Mouse (Mus musculus): Measurements from ENCODE around the gene Znhit1. TPM values are rescaled to one million over a fixed set of nuclear protein-coding genes. Genes with fewer than 3 reads are reported as not detected.

Znhit1 gene
- polyA plus RNA-seq, 2 experiments from 2014 or later = 56.5 to 66.5 TPM

- no peak for ATAC-seq
Observed at GRCm38 (mm10) chr5:136984828-136985227, 3.0 kb downstream of the Znhit1 start.

GRCm38 (mm10) chr5:136982338-136982930, 5.4 kb downstream of the Znhit1 start:
- no peak for ATAC-seq

GRCm38 (mm10) chr5:136980974-136981373, 6.8 kb downstream of the Znhit1 start:
- ATAC-seq = no peak

GRCm38 (mm10) chr5:136979762-136980161, 8.1 kb downstream of the Znhit1 start:
- ATAC-seq = no peak

- ATAC-seq = no peak
Observed at GRCm38 (mm10) chr5:136977769-136978168, 10.1 kb downstream of the Znhit1 start.

GRCm38 (mm10) chr5:136973670-136974069, 14.2 kb downstream of the Znhit1 start:
- no peak for ATAC-seq

- peak; percentile 66 for ATAC-seq
Observed at GRCm38 (mm10) chr5:136970703-136971102, 17.1 kb downstream of the Znhit1 start.

GRCm38 (mm10) chr5:136967592-136967991, 20.2 kb downstream of the Znhit1 start:
- no peak for ATAC-seq

GRCm38 (mm10) chr5:136966861-136967455, 20.9 kb downstream of the Znhit1 start:
- ATAC-seq = no peak

- no peak for ATAC-seq
Observed at GRCm38 (mm10) chr5:136966331-136966730, 21.5 kb downstream of the Znhit1 start, which contains the start of gene Cldn15. Cldn15 (plus strand) TSS chr5:136966616.

- no peak for ATAC-seq
Observed at GRCm38 (mm10) chr5:136965686-136966085, 22.1 kb downstream of the Znhit1 start.

- ATAC-seq = no peak
Observed at GRCm38 (mm10) chr5:136965210-136965609, 22.6 kb downstream of the Znhit1 start.

GRCm38 (mm10) chr5:136962966-136963540, 24.8 kb downstream of the Znhit1 start:
- no peak for ATAC-seq

- ATAC-seq = peak; percentile 72
Observed at GRCm38 (mm10) chr5:136962501-136962900, 25.3 kb downstream of the Znhit1 start.

GRCm38 (mm10) chr5:136961983-136962461, 25.8 kb downstream of the Znhit1 start:
- ATAC-seq = peak; percentile 90

GRCm38 (mm10) chr5:136961334-136961982, 26.4 kb downstream of the Znhit1 start:
- no peak for ATAC-seq

GRCm38 (mm10) chr5:136960053-136960452, 27.8 kb downstream of the Znhit1 start:
- no peak for ATAC-seq

GRCm38 (mm10) chr5:136958991-136959605, 28.7 kb downstream of the Znhit1 start:
- ATAC-seq = no peak

- ATAC-seq = no peak
Observed at GRCm38 (mm10) chr5:136957250-136957649, 30.6 kb downstream of the Znhit1 start.

- no peak for ATAC-seq
Observed at GRCm38 (mm10) chr5:136955622-136956021, 32.2 kb downstream of the Znhit1 start.

GRCm38 (mm10) chr5:136953440-136953951, 34.3 kb downstream of the Znhit1 start:
- ATAC-seq = no peak

- peak; percentile 87 for ATAC-seq
Observed at GRCm38 (mm10) chr5:136953015-136953414, 34.8 kb downstream of the Znhit1 start, which contains the start of gene Fis1. Fis1 (plus strand) TSS chr5:136953275.

GRCm38 (mm10) chr5:136952153-136952552, 35.7 kb downstream of the Znhit1 start:
- ATAC-seq = no peak

Measured in activated CD4-positive, CD25-positive, alpha-beta regulatory T cell, adult 4 months (primary cell).